Comparison of ENCODE assay signal across 1 mouse cellular context in genomic region chr3:123501798-123502197, GRCm38 (mm10). TPM values are rescaled to one million over a fixed set of nuclear protein-coding genes. Genes with fewer than 3 reads are reported as not detected.
"Had no signal": no experiment of that assay in that cellular context is flagged by ENCODE, and none has a peak within 500 bp of the region (broad histone marks: within the 10 kb centered on the region; RNA-seq: fewer than 3 reads in every experiment).

No protein-coding gene starts in this region.

RNA-seq across cellular contexts. Expression of gene Prss12, which starts 55.1 kb away (rescaled TPM):
- total RNA-seq: granulocyte monocyte progenitor cell, adult 5-6 weeks had no signal
